Mouse (Mus musculus): ENCODE measurements around the gene Pkn1. TPM values are rescaled to one million over a fixed set of nuclear protein-coding genes. Genes with fewer than 3 reads are reported as not detected.

Pkn1 gene
- 97.3 and 136 TPM in 2 replicates for polyA plus RNA-seq (2012; rRNA removed; ENCODE audit: low replicate concordance)

DNA sequence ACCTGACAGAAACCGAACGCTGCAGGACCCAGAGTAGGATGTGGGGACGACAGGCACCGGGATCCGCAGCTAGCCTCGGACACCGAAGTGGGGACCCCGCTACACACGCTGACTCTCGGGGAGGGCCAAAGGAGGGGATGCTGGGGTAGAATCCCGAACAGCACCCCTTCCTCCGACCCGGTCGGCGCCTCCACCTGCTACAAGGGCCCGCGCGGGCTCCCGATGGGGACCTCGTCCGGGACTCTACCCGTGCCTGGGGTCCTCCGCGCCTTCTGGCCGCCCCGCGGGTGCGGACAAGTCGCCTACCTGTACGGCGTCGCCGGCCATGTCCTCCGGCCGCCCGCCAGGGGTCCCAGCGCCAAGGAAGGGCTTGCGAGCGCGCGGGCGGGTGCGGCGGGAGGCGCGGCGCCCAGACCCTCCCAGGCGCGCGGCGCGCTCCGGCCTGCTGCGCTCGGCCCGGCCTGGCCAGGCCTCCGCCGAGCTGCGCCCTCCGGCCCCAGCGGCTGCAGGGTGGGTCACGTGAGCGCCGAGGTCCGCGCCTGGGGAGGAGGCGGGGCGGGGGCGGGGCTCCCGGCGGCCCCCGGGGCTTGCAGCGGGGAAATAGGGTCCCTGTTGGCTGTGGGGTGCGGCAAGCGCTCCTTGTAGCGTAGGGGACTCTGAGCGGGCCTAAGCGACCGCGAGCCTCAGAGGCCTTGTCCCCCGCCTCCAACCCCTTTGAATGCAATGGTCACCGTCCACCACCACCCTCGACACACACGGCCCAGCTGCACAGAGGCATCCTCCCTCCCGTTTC is at the start of gene Pkn1:
Gene Pkn1 (minus strand): TSS at position 519 of the 793 bp plus-strand sequence.

GRCm38 (mm10) chr8:83740976-83741741 is 42.2 kb upstream of the Pkn1 start, which contains the start of gene Adgre5:
TSS of gene Adgre5 (minus strand) at chr8:83741326.

DNA sequence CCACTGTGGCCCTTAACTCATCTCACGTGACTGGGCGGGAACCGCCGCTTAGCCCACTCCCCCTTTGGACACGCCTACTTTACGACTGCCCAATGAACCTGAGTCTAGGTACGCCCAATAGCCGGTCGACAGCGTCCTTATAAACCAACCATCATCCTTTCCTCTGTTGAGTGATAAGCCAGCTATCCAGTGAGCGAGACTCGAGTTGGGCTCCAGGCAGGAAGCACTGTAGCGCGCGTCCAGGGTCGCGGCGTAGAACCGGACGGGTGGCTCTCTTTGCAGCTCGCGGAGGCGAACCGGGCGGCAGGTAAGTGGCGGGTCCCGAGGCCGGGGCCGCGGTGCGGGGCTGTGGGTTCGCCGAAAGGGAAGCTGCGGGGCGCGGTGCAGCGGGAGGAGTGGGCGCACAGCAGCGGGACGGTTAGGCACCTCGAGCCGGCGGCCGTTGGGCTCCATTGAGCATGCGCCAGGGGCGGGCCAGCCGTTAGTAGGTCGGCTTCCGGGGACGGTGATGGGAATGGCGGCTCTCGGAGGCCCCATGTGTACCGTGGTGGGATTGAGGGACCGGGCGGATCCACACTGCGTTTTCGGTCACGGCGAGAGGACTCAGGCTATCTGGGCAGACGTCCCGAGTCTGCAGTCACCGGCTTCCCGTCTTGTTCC is 16.2 kb upstream of the Pkn1 start, which contains the start of gene Ddx39:
Gene Ddx39 (plus strand): TSS at position 147 of the 660 bp plus-strand sequence.

DNA sequence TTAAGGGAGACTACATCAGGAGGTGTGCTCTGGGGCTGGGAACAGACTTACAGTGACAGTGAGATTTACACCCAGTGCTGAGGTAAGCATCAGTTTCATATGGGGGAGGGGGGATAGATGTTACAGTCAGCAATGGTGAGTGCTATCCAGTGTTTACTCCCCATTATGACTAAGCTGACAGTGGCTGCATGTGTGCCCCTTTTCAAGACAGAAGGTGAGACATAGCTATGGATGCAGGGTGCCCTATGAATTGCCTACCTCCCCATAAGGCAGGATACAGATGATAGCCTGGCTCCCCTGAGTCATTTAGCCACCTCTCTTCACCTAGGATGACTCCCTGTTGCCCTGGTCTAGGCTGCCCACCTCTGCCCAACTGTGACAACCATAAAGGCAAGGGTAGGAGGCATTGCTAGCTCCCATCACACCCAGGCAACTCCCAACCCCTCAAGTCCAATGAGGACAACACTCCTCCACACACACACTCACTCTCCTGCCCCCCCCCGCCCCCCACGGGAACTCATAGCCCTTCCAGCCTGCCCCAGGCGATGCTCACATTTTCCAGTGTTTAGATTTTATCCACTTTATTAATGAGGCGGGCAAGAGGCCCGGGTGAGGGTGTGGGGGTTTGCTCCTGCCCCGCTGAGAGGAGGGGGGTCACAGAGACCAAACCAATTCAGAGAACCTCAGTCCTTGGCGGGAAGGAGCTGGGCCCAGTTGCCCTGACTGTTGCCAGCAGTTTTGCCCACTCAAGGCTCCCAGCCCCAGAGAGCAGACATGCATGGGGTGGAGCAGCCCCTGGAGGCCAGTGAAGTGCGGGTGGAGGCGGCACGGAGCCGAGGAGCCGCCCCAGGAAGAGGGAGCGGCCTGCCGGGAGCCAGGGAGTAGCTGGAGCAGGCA is 32.8 kb downstream of the Pkn1 start, which contains the start of gene Ptger1:
Gene Ptger1 (plus strand): TSS at position 710 of the 897 bp plus-strand sequence.

DNA sequence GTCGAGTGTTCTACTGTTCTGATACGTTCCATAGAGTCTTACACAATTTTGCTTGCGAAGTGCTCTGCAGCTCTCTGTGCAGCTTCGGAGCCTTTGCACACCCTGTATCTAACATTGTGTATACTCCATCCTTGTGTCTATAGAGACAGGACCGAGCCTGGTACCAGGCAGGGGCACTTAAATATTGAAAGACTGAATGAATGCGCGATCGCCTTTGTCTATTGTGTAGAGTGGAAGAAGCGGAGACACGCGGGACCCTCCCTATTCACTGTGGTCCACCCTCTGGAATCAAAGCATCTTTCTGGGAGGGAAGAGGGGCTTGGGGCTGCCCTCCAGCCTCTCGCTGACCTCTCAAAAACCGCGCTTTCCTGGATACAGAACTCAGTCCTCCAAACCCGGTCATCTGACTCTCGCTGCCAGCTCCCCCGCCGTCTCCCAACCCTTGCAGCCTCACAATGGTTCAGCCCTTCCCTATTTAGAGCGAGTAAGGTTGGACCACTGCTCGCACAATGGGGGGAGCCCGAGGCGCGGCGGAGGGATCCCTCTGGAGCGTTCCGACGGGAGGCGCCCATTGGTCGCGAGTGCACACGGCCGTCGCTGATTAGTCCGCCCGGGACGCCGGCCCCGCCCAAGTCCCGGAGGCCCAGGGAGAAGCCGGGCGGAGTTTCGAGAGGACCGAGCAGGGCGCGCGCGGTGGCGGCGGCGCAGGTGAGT is 46.8 kb downstream of the Pkn1 start, which contains the start of gene Gipc1:
Gene Gipc1 (plus strand): TSS at position 648 of the 714 bp plus-strand sequence.

Other genes with a start within 250 kb of the Pkn1 start
- 0.55 and 1.2 TPM in 2 replicates for gene Scoc, start 240.8 kb downstream of the Pkn1 start, polyA plus RNA-seq (2012; rRNA removed; ENCODE audit: low replicate concordance)
- not detected in 2 replicates for gene Olfr370, start 163.4 kb downstream of the Pkn1 start, polyA plus RNA-seq (2012; rRNA removed; ENCODE audit: low replicate concordance)
- gene Ndufb7, start 132.5 kb downstream of the Pkn1 start, polyA plus RNA-seq (2012; rRNA removed; ENCODE audit: low replicate concordance), result 452 and 837 TPM in 2 replicates
- gene Tecr, start 91.2 kb downstream of the Pkn1 start, polyA plus RNA-seq (2012; rRNA removed; ENCODE audit: low replicate concordance), result 382 and 409 TPM in 2 replicates
- 12.8 and 25.0 TPM in 2 replicates for gene Dnajb1, start 91.0 kb downstream of the Pkn1 start, polyA plus RNA-seq (2012; rRNA removed; ENCODE audit: low replicate concordance)
- 40.1 and 49.3 TPM in 2 replicates for gene Gipc1, start 46.5 kb downstream of the Pkn1 start, polyA plus RNA-seq (2012; rRNA removed; ENCODE audit: low replicate concordance)
- 2.2 and 4.2 TPM in 2 replicates for gene Ptger1, start 32.5 kb downstream of the Pkn1 start, polyA plus RNA-seq (2012; rRNA removed; ENCODE audit: low replicate concordance)
- gene Ddx39, start 16.0 kb upstream of the Pkn1 start, polyA plus RNA-seq (2012; rRNA removed; ENCODE audit: low replicate concordance), result 29.8 and 31.1 TPM in 2 replicates
- gene Adgre5, start 42.1 kb upstream of the Pkn1 start, polyA plus RNA-seq (2012; rRNA removed; ENCODE audit: low replicate concordance), result 24.2 and 25.8 TPM in 2 replicates
- 9.4 and 15.6 TPM in 2 replicates for gene Adgrl1, start 200.9 kb upstream of the Pkn1 start, polyA plus RNA-seq (2012; rRNA removed; ENCODE audit: low replicate concordance)

All from duodenum, adult 2 months (tissue).